In the genomic region with DNA sequence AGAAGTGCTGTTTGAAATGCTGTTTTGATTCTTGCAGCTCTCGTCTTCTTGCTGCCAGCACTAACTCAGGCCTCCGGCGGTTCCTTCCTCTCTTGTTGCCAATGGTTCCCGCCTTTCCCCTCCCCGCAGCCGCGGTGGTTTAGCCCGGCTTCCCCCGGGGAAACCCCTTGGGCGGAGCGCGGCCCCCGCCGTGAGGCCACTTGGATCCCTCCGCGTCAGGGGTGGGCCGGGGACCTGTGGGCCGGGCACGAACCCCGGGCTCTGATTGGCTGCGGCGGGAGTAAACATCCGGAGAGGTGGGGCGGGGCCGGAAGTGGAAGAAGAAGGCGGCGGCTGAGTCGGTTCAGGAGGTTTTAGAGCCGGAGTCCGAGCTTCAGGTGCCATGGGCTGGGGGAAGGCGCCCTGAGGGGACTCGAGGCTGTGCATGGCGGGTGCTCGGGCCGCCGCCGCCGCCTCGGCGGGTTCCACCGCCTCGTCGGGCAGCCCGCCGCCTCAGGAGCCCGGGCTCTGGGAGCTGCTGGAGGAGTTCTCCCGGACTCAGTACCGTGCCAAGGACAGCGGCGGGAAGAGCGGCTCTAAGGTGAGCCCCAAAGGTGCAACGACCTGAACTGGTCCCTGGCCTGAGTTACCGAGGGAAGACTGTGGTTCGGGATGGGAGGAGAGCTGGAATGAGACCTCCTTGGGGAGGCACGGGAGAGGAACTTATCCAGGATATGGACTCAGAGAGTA, we compare ENCODE assay signal across 8 mouse cellular contexts. TPM values are rescaled to one million over a fixed set of nuclear protein-coding genes. Genes with fewer than 3 reads are reported as not detected.
A peak's percentile ranks its signal among the peaks of the same experiment; 100 is the strongest.
DNase-seq lines count a peak whose midpoint lies in the region; ATAC-seq lines count a peak whose summit lies in the region.

Gene Mtmr14 (plus strand): TSS at position 302 of the 729 bp plus-strand sequence.

- peaks cover 22% of the 10 kb centered on the region for H3K36me3 ChIP-seq in forebrain, embryonic 14.5 days (ENCODE audit: control insufficient read depth, insufficient read depth, low read length)
- peaks cover 13% of the 10 kb centered on the region for H3K36me3 ChIP-seq in neural tube, embryonic 15.5 days

- no peaks in the 10 kb centered on the region for H3K9me3 ChIP-seq in forebrain, embryonic 14.5 days (replicated peaks; ENCODE audit: control insufficient read depth, low read length)
- H3K9me3 ChIP-seq in neural tube, embryonic 15.5 days (replicated peaks), result no peaks in the 10 kb centered on the region

- H3K27ac ChIP-seq in forebrain, embryonic 14.5 days (ENCODE audit: low read depth, low read length), result no peak within 1 kb of the TSS; the same call in 1 of the 2 replicates
- peak within 1 kb of the TSS; percentile 81 for H3K27ac ChIP-seq in neural tube, embryonic 15.5 days (replicated peaks)

- H3K4me1 ChIP-seq in forebrain, embryonic 14.5 days (ENCODE audit: control insufficient read depth, insufficient read depth, low read length), result peaks cover 7% of the 10 kb centered on the region
- H3K4me1 ChIP-seq in neural tube, embryonic 15.5 days, result peaks cover 21% of the 10 kb centered on the region

- intact Hi-C loops in heart, postnatal 14 days (cut with DNase I), result loop anchor here (5.0 kb wide), 2 partner anchors 65 to 190 kb away; partner anchors contain the start of gene Thumpd3

- peak within 1 kb of the TSS; percentile 95 for H3K4me2 ChIP-seq in forebrain, embryonic 14.5 days (ENCODE audit: low read length)
- peak within 1 kb of the TSS; percentile 95 for H3K4me2 ChIP-seq in neural tube, embryonic 15.5 days

- under 1% methylated on average over 50 of the region's 55 CpGs for WGBS in forebrain, embryonic 14.5 days
- under 1% methylated on average over 55 of the region's 55 CpGs for WGBS in neural tube, embryonic 15.5 days

- no peaks in the 10 kb centered on the region for H3K27me3 ChIP-seq in forebrain, embryonic 14.5 days (replicated peaks; ENCODE audit: control insufficient read depth, insufficient read depth, low read length)
- H3K27me3 ChIP-seq in neural tube, embryonic 15.5 days (replicated peaks), result no peaks in the 10 kb centered on the region

- peak; percentile 99 for ATAC-seq in forebrain, embryonic 14.5 days
- ATAC-seq in neural tube, embryonic 15.5 days (ENCODE audit: low FRiP score), result peak; percentile 99

- DNase-seq in ES-CJ7 (ENCODE audit: low read depth, low spot score), result peak; percentile 98
- peak; percentile 99 for DNase-seq in cerebellum, adult 11 months
- peak; percentile 98 for DNase-seq in forebrain, embryonic 14.5 days (ENCODE audit: low spot score)
- DNase-seq in heart, postnatal 14 days, result peak; percentile 99 to 100
- peak; percentile 98 for DNase-seq in layer of hippocampus, adult 11-12 months (ENCODE audit: low spot score)
- peak; percentile 99 for DNase-seq in lung, adult 18-20 months
- peak; percentile 98 for DNase-seq in testis, postnatal 14 days (ENCODE audit: low spot score)

- peak within 1 kb of the TSS; percentile 97 for H3K4me3 ChIP-seq in forebrain, embryonic 14.5 days (ENCODE audit: low read depth, low read length)
- H3K4me3 ChIP-seq in neural tube, embryonic 15.5 days (replicated peaks), result peak within 1 kb of the TSS; percentile 96

- peak within 1 kb of the TSS; percentile 77 for H3K9ac ChIP-seq in forebrain, embryonic 14.5 days (ENCODE audit: low read length)
- H3K9ac ChIP-seq in neural tube, embryonic 15.5 days (replicated peaks), result peak within 1 kb of the TSS; percentile 91

RNA-seq across cellular contexts. Expression of gene Mtmr14, which starts in this region (rescaled TPM):
- 41.7 and 43.6 TPM in 2 replicates for polyA plus RNA-seq in forebrain, embryonic 14.5 days (2014; fragmentation: Nextera tagmentation; extraction: Ambion mirVana)
- 10 to 100 TPM; 15.0 to 15.3 TPM for total RNA-seq in heart, postnatal 14 days (2021)
- polyA plus RNA-seq in neural tube, embryonic 15.5 days (2015; fragmentation: Nextera tagmentation; extraction: Ambion mirVana), result 30.2 and 36.7 TPM in 2 replicates
